Mouse (Mus musculus): ENCODE results near the gene Krt16. TPM values are rescaled to one million over a fixed set of nuclear protein-coding genes. Genes with fewer than 3 reads are reported as not detected.

Krt16 gene
- polyA plus RNA-seq, 1 experiment from 2014 or later = not detected

Other genes starting within 250 kb of the Krt16 start
- not detected in 2 replicates for gene Krt33a, start 232.7 kb downstream of the Krt16 start, polyA plus RNA-seq (2014; fragmentation: Nextera tagmentation; extraction: Ambion mirVana)
- gene Krt33b, start 219.0 kb downstream of the Krt16 start, polyA plus RNA-seq (2014; fragmentation: Nextera tagmentation; extraction: Ambion mirVana) = 0.11 TPM in 1 of 2 replicates, not detected in the other
- gene Krt34, start 207.3 kb downstream of the Krt16 start, polyA plus RNA-seq (2014; fragmentation: Nextera tagmentation; extraction: Ambion mirVana) = not detected in 2 replicates
- gene Krt31, start 198.4 kb downstream of the Krt16 start, polyA plus RNA-seq (2014; fragmentation: Nextera tagmentation; extraction: Ambion mirVana) = not detected in 2 replicates
- not detected in 2 replicates for gene Krt32, start 160.7 kb downstream of the Krt16 start, polyA plus RNA-seq (2014; fragmentation: Nextera tagmentation; extraction: Ambion mirVana)
- gene Krt35, start 152.7 kb downstream of the Krt16 start, polyA plus RNA-seq (2014; fragmentation: Nextera tagmentation; extraction: Ambion mirVana) = not detected in 2 replicates
- gene Krt36, start 143.3 kb downstream of the Krt16 start, polyA plus RNA-seq (2014; fragmentation: Nextera tagmentation; extraction: Ambion mirVana) = 0.11 and 0.13 TPM in 2 replicates
- gene Krt13, start 127.3 kb downstream of the Krt16 start, polyA plus RNA-seq (2014; fragmentation: Nextera tagmentation; extraction: Ambion mirVana) = 0.11 TPM in 1 of 2 replicates, not detected in the other
- 1.3 TPM in 2 replicates for gene Krt15, start 113.0 kb downstream of the Krt16 start, polyA plus RNA-seq (2014; fragmentation: Nextera tagmentation; extraction: Ambion mirVana)
- 359 and 374 TPM in 2 replicates for gene Krt19, start 100.2 kb downstream of the Krt16 start, polyA plus RNA-seq (2014; fragmentation: Nextera tagmentation; extraction: Ambion mirVana)
- gene Krt9, start 55.7 kb downstream of the Krt16 start, polyA plus RNA-seq (2014; fragmentation: Nextera tagmentation; extraction: Ambion mirVana) = not detected in 2 replicates
- 5.7 and 6.0 TPM in 2 replicates for gene Krt14, start 41.4 kb downstream of the Krt16 start, polyA plus RNA-seq (2014; fragmentation: Nextera tagmentation; extraction: Ambion mirVana)
- 8.7 and 9.9 TPM in 2 replicates for gene Krt17, start 12.1 kb upstream of the Krt16 start, polyA plus RNA-seq (2014; fragmentation: Nextera tagmentation; extraction: Ambion mirVana)
- gene Krt42, start 21.0 kb upstream of the Krt16 start, polyA plus RNA-seq (2014; fragmentation: Nextera tagmentation; extraction: Ambion mirVana) = not detected in 2 replicates
- gene Eif1, start 71.0 kb upstream of the Krt16 start, polyA plus RNA-seq (2014; fragmentation: Nextera tagmentation; extraction: Ambion mirVana) = 1,995 and 2,009 TPM in 2 replicates
- gene Gast, start 85.5 kb upstream of the Krt16 start, polyA plus RNA-seq (2014; fragmentation: Nextera tagmentation; extraction: Ambion mirVana) = 3.2 TPM in 1 of 2 replicates, not detected in the other
- gene Hap1, start 107.2 kb upstream of the Krt16 start, polyA plus RNA-seq (2014; fragmentation: Nextera tagmentation; extraction: Ambion mirVana) = 10.2 and 11.1 TPM in 2 replicates
- 93.4 and 106 TPM in 2 replicates for gene Jup, start 148.9 kb upstream of the Krt16 start, polyA plus RNA-seq (2014; fragmentation: Nextera tagmentation; extraction: Ambion mirVana)
- gene P3h4, start 165.9 kb upstream of the Krt16 start, polyA plus RNA-seq (2014; fragmentation: Nextera tagmentation; extraction: Ambion mirVana) = 54.8 and 55.3 TPM in 2 replicates
- 86.2 and 89.7 TPM in 2 replicates for gene Fkbp10, start 166.8 kb upstream of the Krt16 start, polyA plus RNA-seq (2014; fragmentation: Nextera tagmentation; extraction: Ambion mirVana)
- 117 and 126 TPM in 2 replicates for gene Nt5c3b, start 192.9 kb upstream of the Krt16 start, polyA plus RNA-seq (2014; fragmentation: Nextera tagmentation; extraction: Ambion mirVana)
- 0.23 and 0.61 TPM in 2 replicates for gene Klhl10, start 193.0 kb upstream of the Krt16 start, polyA plus RNA-seq (2014; fragmentation: Nextera tagmentation; extraction: Ambion mirVana)
- 8.3 and 9.6 TPM in 2 replicates for gene Klhl11, start 223.8 kb upstream of the Krt16 start, polyA plus RNA-seq (2014; fragmentation: Nextera tagmentation; extraction: Ambion mirVana)

Measured in intestine, embryonic 14.5 days (tissue).